Mouse (Mus musculus) liver (tissue): Measurements from ENCODE around the gene Vsir.
A peak's percentile ranks its signal among the peaks of the same experiment; 100 is the strongest.

Experiments
- DNase-seq: peaks from one replicate; pipeline ENCODE4 v3.0.0-alpha.2; 2020; ENCODE audit warnings: mixed read lengths

The Vsir gene

DNA sequence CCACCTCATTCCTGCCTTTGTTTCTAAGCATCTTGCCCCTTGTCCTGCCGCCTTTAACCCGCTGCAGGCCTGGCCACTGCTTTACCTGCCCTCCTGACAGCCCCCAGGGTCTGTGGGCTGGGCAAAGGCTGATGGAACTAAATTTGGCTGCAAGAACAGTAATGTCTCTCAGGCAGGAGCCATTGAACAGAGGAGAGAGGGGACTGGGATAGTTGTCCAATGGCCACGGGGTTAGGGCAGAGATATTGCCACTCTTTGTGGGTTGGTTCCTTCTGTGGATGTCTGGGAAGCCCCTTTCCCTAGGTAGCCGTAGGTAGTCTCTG, 7.3 kb downstream of the Vsir start:
- no peak for DNase-seq

DNA sequence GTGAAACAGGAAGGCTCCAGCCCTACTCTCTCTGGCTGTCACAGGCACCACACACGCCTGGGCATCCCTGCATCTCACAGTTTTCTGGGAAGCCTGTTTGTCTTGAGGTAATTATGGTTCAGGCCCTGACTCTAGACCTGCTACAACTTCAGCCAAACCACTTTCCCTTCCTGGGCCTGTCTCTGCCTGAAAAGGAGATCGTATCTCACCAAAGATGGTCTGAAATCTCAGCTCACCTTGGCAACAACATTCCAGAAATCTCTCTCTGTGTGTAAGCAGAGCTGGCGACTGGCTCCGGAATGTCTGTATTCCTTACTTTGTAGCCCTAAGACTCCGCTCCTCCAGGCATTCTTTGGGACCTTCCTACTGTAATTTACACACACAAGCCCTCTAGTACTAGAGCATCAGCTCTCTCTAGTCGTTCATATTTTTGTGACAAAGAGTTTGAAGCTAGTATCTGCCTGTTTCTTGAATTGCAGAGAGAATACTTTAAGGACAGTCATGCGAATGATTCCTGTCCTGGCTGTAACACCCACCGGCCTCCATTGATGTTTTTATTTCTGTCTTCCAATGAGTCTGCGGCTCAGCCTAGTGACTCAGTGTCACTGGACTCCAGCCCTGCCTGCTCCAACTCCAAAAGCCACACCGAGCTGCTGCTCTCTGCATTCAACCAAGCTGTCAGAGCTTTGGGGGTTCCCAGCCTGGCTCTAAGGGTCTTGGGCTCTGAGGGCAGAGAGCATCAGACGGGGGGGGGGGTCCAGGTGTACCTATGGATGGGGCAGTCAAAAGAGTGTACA, 8.4 kb downstream of the Vsir start:
- DNase-seq, result no peak

DNA sequence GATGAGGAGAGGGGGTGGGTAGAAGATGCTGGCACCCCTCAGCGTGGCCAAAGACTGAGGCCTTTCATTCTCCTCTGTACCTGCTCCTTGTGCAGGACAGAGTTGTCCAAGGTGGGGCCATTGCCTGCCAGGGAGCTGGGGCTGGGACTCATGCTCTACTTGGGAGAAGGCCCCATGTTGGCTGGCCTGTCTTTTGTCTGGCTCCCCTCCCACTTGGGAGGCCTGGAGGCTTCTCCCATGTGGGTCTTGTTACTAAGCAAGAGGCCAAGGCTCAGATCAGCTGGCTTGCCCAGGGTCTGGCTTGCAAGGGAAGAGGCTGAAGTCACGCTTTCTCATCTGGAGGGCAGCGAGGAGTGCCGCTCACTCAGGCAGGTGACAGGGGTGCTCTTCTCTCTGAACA, 10.8 kb downstream of the Vsir start:
- no peak for DNase-seq

DNA sequence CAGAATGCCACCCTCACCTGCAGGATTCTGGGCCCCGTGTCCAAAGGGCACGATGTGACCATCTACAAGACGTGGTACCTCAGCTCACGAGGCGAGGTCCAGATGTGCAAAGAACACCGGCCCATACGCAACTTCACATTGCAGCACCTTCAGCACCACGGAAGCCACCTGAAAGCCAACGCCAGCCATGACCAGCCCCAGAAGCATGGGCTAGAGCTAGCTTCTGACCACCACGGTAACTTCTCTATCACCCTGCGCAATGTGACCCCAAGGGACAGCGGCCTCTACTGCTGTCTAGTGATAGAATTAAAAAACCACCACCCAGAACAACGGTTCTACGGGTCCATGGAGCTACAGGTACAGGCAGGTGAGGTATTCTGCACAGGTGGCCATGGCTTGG, 11.2 kb downstream of the Vsir start:
- no peak for DNase-seq

DNA sequence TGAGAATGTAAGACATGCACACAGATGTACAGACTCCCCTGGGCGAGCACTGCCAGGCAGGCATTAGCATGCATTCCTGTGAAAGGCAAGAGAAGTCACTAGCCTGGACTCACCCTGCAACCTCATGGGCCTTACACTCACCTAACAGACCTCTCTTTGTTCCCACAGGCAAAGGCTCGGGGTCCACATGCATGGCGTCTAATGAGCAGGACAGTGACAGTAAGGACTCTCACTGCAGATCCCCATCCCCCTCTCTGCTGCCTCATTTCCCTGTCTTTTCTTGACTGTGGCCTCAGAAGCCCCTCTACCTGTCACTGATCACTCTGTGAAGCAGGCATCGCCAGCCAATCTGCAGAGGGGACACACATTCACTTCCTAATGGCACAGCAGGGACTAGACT, 12.1 kb downstream of the Vsir start:
- DNase-seq, result no peak

DNA sequence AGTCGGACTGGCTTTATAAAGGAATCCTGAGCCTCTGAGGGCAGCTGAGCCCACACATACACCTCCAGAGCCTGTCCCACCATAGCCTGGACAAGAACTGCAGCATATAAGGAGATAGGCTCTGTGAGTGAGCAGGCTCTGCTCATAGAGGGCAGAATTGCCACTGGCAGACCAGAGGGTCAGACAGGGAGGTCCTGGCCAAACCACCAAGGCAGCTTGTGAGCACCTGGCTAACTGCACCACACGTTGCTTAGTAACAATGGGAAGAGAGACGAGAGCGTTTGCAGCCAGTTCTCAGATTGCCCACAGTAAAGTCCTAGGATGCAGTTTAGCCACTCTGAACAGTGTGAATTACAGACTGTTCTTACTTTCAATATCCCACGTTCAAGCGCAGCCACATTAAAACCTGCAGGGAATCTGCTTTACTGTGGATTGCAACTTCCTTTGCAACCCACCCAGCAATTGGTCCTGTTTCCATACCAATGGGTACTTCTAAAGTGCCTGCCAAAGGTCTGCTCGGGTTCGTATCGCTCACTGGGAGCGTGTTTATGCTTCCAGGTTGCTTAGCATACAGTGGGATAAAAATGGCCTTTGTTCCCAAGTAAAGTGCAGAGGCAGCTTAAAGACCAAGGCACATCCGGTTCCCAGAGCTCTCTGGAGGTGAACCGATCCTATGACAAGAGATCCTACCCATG, 15.1 kb downstream of the Vsir start:
- no peak for DNase-seq

DNA sequence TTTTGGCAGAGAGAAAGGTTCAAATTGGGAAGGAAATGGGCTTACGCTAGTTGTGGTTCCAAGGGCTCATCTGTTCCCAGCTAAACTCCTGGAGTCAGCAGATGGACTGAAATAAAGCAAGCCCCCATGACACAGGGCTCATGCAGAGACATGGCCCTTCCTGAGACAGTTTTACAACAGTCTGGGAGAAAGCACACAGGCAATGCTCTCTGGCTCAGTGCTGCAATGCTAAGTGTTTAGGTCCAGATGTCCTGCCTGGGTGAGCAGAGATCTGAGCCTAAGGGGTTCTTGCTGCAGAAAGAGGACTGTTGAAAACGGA, 15.6 kb downstream of the Vsir start:
- no peak for DNase-seq

DNA sequence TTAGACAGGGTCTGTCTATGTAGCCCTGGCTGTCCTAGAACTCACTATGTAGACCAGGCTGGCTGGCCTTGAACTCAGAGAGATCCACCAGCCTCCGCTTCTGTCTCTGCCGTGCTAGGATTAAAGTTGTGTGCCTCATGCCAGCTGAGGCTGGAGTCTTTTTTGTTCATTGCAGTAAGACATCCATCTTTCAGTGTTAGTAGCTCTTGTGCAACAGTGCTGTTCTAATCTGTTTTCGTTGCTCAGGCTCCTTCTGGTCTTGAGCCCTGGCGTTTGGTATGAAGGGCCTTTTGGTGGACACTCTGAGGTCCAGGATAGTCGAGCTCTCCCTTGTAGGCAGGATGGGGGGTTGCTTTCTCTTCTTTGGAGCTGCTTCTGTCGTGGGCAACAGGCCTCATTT, 16.8 kb downstream of the Vsir start:
- DNase-seq, result no peak

DNA sequence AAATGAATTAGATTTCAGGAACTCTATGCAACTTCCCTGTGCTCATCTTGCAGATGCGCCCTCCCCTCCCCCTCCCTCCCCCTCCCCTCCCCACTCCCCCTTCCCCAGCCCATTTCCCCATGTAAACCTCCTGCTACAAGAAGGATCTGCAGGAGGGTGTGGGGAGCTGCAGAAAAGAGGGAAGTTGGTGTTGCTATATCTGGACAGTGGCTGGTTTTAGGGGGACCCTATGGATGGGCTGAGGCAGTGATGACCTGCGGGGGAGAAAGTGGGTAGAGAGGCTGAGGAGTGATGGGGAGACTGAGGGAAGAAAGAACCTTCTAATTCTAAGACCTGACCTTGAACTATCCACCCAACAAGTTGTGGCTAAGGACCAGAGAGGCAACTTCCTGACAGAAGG, 20.5 kb downstream of the Vsir start:
- no peak for DNase-seq

DNA sequence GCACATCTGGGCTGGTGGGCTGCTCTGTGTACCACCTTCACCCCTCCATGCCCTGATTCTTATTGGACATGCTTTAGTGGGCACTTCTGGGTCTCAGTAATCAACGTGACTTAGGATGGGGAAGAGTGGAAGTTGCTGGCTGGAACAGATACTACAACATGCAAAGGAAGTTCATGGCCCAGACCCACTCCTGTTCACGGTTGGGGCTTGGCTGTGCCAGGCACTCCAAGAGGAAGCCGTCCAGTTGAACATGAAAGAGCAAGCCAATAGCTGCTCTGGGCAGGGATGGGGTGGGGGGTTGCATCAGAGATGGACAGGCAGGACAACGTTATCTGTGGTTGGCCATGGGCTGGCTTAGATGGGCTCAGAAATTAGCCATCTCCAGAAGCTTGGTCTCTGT, 21.3 kb downstream of the Vsir start:
- no peak for DNase-seq

DNA sequence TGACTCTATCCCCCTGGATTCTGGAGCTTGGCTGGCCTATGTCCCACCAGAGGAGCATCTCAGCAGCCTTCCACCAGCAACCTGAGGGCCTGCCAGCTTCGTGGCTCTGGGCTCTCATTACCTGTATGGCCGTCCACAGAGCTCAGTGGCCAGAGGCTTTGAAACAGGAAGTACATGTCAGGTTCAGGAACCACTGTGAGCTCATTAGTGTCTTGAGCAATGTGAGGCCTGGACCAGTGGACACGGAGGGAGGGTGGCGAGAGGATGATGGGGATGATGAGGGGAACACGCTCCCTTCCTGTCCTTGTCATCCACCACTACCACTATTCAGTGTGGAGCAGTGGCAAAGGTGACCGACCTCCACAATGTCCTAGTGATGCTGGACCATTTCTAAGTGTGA, 22.8 kb downstream of the Vsir start:
- no peak for DNase-seq

DNA sequence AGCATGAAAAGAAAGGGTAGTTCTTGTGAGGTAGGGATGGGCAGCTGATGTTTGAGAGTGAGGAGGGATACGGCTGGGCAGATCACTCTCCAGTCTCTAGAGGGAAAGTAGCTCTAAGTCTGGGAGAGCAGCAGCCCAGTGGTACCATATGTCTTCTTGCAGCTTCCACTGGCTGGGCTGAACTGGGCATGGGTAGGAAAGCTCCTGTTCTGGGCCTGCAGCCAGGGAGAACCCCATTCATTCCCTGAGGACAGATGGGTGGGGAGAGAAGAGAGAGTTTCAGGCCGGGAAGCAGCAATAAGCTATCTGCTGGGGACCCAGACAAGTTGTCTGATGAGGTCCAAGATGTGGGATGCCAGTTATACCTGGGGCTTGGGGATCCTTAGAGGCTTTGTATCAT, 23.4 kb downstream of the Vsir start:
- DNase-seq, result no peak

DNA sequence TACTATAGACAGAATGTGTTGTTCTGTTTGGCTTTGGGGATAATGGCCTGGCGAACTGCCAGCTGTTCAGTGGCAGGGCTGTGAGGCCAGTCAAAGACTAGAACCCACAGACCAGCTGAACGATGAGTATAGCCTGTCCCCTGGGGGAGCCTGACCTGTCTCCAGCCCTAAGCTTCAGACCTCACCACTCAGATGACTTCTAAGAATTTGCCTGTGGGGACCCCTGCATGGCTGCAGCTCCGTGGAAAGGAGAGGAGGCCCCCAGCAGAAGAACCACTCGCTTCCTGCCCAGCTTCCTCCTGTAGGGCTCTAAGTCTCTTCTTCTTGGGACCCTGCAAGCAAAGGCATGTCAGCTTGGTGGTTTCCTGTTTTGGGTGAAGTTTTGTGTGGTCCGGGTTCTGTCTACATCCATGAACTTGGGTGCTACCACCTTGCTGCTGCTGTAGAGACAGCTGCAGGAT, 24.0 kb downstream of the Vsir start:
- DNase-seq, result no peak

DNA sequence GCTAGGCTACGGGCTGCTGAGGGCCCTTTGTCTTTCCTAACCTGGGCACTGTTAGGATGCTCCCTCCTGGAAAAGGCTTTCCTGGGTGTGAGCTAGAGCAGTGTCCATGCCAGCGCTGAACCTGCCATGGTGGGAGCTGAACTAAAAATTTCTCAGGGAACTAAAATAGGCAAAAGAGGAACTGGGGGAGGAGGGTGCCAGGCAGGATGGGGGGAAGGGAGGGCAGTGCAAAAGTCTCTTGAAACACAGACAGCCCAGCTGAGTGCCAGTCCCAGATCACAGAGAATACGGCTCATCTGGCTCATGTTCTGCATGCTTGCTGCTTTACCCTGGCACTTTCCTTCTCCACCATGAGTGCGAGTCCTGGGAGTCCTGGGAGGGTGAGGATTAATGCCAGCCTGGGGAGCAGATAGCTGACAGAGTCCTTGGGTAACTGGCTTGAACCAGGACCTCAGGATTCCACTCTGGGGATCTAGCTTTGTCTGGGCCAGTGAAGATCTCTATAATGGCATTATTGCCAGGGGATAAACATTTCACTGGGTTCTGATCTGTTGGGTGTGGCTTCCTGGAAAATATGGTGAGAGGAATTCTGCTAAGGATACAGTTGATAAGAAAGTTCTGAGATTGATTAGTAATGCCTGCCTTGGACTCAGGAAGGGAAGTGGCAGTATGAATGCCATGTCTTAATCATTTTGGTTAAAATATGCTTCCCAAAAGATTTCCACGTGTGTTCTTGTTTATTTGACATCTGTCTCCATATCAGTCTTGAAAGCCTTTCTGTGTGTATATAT, 25.1 kb downstream of the Vsir start:
- DNase-seq, result no peak

DNA sequence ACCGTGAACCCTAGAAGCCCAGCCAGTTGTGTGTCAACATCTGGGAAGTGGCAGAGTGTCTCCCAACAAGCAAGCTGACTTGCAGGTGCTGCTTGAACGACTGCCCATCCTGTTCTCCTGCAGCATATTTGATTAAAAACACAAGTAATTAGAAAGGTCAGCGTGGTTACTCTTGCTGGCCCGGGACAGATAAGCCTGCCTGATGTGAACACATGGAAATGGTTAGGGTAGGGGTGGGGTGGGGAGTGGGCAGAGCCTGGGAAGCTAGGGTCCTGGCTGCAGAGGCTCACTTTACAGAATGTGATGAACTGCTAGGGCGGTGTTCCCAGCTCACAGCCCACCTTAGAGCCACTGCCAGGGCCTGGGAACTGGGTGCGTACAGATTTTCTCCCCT, 26.9 kb downstream of the Vsir start:
- no peak for DNase-seq

DNA sequence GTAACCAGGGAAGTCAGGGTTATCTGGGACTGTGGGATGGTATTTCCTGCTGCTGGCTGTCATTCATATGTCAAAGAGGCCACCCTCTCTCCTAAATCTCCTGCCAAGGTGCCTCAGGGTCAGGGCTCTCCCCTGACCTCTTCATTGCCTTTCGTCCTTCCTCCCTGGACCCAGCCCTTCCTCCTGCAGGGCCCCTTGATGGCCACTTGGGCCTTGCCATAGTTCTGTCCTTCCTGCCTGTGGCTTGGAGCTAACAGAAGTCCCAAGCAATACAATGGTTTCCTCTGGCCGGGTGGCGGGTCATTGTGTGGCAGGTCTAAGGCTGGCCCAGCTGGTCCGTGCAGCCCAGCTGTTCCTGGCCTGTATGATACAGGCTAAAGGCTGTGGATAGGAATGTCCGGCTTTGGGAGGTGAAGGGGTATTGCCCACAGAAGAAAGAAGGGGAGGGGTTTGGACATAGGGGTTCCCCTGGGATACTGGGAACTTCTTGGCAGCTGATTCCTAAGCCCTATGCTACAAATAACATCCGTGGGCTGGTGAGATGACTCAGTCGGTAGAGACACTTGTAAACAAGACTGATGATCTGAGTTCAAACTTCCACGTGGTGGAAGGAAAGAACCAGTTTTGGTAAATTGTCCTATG, 27.4 kb downstream of the Vsir start:
- DNase-seq, result no peak

DNA sequence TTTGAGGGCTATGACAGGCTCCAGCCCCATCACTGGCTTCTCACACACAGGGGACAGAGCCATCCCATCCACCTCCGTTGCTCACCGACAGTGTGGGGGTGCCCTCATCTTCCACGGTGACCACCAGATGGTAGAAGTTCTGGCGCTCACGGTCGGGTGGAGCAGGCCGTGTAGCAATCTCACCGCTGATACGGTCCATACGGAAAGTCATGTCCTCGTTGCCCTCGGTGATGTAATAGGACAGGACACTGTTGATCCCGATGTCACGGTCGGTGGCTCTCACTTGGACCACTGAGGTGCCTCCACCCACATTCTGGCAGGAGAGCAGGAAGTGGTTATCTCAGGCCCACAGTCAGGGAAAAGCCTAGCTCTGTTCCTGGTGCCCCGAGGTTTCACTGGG, 30.1 kb downstream of the Vsir start:
- DNase-seq, result no peak

DNA sequence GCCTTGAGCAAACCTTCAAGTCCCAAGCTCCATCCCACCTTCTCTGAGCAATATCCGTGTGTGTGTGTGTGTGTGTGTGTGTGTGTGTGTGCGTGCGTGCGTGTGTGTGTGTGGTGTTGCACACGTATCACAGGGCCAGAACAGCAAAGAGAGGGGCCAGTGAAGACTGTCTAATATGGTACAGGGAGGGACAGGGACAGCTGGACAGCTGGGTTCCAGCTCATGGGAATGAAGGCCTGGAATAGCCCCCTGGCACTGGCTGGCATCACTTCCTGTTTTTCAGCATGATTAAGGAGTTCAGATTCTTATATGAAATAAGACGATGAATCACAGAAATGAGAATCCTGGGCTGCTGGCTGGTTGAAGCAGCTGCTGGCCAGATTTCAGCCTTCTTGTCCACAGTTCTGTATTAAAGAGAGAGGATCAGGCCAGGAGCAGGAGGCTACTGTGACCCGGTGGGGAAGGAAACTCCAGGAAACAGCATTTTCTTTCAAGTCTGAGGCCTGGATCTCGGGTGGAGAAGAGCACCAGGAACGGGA, 32.8 kb downstream of the Vsir start:
- no peak for DNase-seq

DNA sequence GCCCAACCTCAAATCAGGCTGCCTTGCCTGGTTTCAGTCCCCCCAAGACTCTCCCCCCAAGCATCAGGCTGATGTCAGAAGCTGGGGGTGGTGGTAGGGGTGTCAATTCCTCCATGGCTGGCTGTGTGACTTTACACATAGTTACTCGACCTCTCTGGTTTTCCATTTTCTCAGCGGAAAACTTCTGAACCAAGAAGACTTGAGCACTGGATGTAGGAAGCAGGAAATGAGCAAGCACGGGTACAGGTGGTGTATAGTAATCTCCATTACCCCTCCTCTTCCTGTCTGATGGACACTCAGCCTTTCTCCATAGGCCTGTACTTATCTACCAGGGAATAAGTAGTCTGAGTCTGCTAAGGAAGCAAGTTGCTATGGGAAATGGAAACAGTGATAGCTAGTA, 33.6 kb downstream of the Vsir start:
- no peak for DNase-seq

DNA sequence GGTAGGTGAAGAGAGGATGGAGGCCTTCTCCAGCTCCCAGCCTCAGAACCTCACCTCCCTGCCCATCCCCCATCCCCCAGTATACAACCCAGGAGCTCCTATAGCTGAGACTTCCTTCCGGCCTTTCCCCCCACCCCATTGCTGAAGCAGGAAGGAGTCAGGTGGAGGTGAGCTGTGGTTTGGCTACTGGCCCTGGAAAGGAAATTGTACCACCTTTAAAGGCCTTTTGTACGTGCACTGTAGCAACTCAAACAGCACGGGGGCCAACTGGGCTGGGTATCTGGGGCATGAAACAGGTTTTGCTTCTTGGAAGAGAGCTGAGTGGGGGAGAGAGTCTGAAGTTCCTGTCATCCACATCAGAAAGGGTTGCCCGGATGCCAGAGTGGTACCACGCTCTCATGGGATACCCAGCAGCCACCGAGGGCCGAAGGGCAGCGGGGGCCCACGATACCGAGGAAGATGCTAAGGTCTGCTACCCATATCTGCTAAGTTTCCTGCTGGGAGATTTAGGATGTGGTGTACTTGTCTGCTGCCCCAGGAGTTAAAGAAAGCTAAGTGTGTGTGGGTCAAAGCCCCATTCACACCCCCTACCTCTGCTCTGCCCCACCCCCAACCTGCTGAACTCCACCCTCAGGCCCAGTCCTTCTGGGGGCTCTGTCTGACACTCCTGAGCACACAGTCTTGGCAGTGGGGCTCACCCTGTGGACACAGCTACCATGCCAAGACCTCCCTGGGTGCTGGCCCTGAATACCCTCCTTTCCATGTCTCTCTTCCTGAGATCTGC, 34.7 kb downstream of the Vsir start:
- no peak for DNase-seq

DNA sequence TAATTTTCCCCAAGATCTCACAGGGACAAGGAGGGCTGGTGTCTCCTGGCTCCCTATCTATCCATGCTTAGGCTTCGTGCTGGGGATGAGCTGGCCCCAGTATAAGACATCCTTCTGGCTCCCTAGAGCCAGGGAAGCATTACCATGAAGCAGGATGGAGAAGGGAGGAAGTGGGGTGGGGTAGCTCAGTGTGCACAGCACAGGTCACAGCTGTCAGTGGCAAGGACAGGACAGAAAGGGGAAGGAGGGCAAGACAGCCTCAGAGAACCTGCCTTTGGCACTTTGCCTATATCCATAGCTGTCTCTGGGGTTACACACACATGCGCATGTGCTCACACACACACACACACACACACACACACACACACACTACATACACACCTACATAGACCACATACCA, 41.7 kb downstream of the Vsir start:
- DNase-seq, result no peak

DNA sequence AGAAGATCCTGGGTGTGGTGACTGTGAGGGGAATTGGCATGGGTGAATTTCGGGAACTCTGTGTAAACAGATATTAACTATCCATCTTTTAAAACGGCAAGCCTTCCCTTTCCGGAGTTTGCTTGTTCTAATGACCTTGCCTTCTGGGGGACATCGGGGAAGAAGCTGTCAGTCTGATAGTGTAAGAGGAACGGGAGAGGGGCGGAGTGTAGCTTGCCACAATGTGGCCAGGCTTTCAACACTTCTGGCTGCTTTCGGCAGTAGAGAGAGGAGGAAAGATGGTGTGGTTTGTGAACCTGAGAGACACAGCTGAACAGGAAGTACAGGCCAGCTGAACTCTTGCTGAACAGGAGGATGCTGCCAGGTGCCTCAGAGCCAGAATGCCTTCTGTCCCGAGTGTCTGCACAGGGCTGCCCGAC, 42.8 kb downstream of the Vsir start:
- DNase-seq, result peak; percentile 41
